Mouse (Mus musculus) stomach, embryonic 15.5 days (tissue): ENCODE results near the gene Elf1. TPM values are rescaled to one million over a fixed set of nuclear protein-coding genes. Genes with fewer than 3 reads are reported as not detected.
"Not testable (repeated sequence)": the region's sequence is repeated elsewhere in the genome, so short reads cannot be mapped to it uniquely, and the experiment has no call there.

ENCODE experiments used
- ATAC-seq: fragments of 200-750 bp; cut with Nextera tagmentation; 2 replicates; pipeline ENCODE4 v1.8.0; 2017; ENCODE audit warnings: low read depth, moderate number of reproducible peaks, moderate TSS enrichment; ENCODE audit not compliant: insufficient read depth, low FRiP score
- H3K27ac ChIP-seq: fragments of 300-500 bp; sonication (generic); 2 replicates; pipeline ENCODE4 v1.5.1; 2015; ENCODE audit warnings: mild to moderate bottlenecking, inconsistent platforms
- H3K27me3 ChIP-seq: fragments of 300-500 bp; sonication (generic); replicated peaks from 2 replicates; pipeline ENCODE4 v1.6.1; 2015; ENCODE audit warnings: inconsistent platforms
- H3K36me3 ChIP-seq: fragments of 300-500 bp; sonication (generic); 2 replicates; pipeline ENCODE4 v1.6.1; 2015; ENCODE audit warnings: inconsistent platforms
- H3K4me1 ChIP-seq: fragments of 300-500 bp; sonication (generic); 2 replicates; pipeline ENCODE4 v1.6.1; 2015; ENCODE audit warnings: inconsistent platforms
- H3K4me2 ChIP-seq: fragments of 300-500 bp; sonication (generic); 2 replicates; pipeline ENCODE4 v1.6.1; 2015; ENCODE audit warnings: mild to moderate bottlenecking, inconsistent platforms
- H3K4me3 ChIP-seq: fragments of 300-500 bp; sonication (generic); replicated peaks from 2 replicates; pipeline ENCODE4 v1.5.1; 2015; ENCODE audit warnings: inconsistent platforms
- H3K9ac ChIP-seq: fragments of 300-500 bp; sonication (generic); 2 replicates; pipeline ENCODE4 v1.6.1; 2015; ENCODE audit warnings: inconsistent platforms
- H3K9me3 ChIP-seq: fragments of 300-500 bp; sonication (generic); 2 replicates; pipeline ENCODE4 v1.6.1; 2016; ENCODE audit warnings: inconsistent platforms
- WGBS: fragments of 180-500 bp; shearing (Covaris S2); methylation state at CpG from one replicate; pipeline ENCODE4 v1.1.7; 2015; 5-methylcytosine and 5-hydroxymethylcytosine counted together
- polyA plus RNA-seq: library from polyadenylated mRNA; unstranded; fragments of >200 nt; fragmentation: Nextera tagmentation; extraction: Ambion mirVana; gene quantifications from 2 replicates; pipeline ENCODE4 v1.2.1, GENCODE M21; 2015

Gene Elf1
- 25.1 and 26.1 TPM in 2 replicates for polyA plus RNA-seq

DNA sequence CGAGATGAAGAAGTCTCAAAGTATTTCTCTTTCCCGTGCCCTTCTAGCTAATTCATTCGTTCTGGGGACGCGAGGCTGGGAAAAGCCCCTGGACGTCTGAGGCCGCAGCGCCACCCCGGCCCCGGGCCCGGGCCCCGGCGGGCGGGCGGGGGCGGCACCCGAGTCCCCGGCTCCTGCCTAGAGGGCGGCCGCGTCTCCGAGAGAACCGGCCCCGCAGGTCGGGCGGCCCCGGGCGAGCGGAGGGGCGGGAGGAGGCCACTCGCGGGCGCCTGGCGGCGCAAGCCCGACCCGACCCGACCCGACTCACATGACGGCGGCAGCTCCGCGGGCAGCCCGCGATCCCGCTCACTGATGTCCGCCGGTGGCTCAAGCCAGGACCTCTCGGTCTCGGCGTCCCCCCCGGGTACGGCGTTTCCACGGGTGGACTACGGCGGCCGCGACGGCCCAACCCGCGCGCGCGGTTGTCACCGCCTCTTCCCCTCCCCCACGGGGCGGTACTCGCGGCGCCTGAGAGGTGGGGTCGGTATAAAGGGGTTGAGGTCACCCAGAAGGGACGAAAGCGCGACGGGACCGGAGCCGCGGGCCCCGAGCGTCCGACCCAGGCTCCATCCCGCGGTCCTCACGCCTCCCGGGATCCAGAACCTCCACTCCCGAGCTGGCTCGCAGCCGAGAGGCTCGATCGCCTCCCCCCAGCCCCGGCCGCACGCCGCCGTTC, at the start of gene Elf1:
Elf1 (plus strand) TSS at position 571 of the 715 bp plus-strand sequence.
- under 1% methylated on average over 93 of the region's 96 CpGs for WGBS
- no peaks in the 10 kb centered on the region for H3K9me3 ChIP-seq
- peaks cover 24% of the 10 kb centered on the region for H3K4me1 ChIP-seq
- H3K4me3 ChIP-seq, result peak within 1 kb of the TSS; percentile 96
- H3K27me3 ChIP-seq, result no peaks in the 10 kb centered on the region
- H3K27ac ChIP-seq, result peak within 1 kb of the TSS; percentile 100
- peak within 1 kb of the TSS; percentile 67 for H3K4me2 ChIP-seq
- peaks cover 5% of the 10 kb centered on the region for H3K36me3 ChIP-seq
- peak within 1 kb of the TSS; percentile 98 for H3K9ac ChIP-seq
- peak; percentile 78 for ATAC-seq

- no peaks in the 10 kb centered on the region for H3K4me1 ChIP-seq
Observed at GRCm38 (mm10) chr14:79434068-79434467, 46.9 kb upstream of the Elf1 start.

DNA sequence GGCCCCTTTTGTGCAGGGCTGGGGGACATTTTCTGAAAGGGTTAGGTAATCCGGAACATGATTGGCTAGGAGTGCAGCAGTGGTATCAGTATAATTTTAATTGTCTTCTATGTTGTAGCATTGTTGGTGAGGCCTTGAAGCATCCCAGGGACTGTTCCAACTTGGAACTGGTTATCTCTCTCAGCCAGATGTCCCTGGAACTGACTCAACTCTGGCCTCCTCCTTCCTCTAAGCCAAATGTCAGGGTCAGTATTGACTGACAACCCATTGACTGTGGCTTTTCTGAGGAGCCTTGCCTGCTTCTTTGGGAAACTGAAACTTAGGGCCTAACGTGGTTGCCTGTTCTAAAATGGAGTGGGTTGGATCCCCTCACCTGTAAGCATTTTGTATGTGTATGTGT, 40.3 kb upstream of the Elf1 start:
- ATAC-seq, result no peak
- Histone ChIP-seq H3K4me1 (no peaks in the 10 kb centered on the region), H3K27ac (no peak overlapping the region), H3K27me3 (no peaks in the 10 kb centered on the region), H3K36me3 (no peaks in the 10 kb centered on the region), H3K9me3 (no peaks in the 10 kb centered on the region), H3K4me3 (no peak overlapping the region), H3K4me2 (no peak overlapping the region), H3K9ac (no peak overlapping the region)
- WGBS, result 81% methylated on average over 2 of the region's 2 CpGs

More at GRCm38 (mm10) chr14:79434068-79434467, 46.9 kb upstream of the Elf1 start:
- no peak overlapping the region for H3K4me3 ChIP-seq
- ATAC-seq, result no peak
- no peak overlapping the region for H3K4me2 ChIP-seq
- H3K27me3 ChIP-seq, result no peaks in the 10 kb centered on the region
- no peak overlapping the region for H3K27ac ChIP-seq
- no peak overlapping the region for H3K9ac ChIP-seq
- WGBS, result 77% methylated on average over 1 of the region's 1 CpGs
- no peaks in the 10 kb centered on the region for H3K9me3 ChIP-seq
- no peaks in the 10 kb centered on the region for H3K36me3 ChIP-seq

DNA sequence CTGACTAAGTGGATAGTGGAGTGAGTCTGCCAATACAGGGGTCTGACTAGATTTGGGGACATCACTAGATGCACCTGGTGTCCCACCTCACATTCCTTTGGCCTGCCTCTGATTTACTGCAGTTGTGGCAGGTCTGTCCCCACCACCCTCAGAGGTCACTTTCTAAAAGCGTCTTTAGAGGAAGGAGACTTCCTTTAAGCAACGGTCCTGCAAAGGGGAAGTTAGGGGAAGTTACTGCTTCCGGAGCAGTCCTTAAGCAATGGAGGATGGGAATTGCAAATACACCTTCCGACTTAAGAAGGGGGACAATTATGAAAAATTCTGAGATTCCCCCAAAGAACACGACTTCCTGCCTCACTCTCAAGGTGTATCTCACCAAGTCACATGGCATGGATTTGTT, 39.6 kb upstream of the Elf1 start:
- no peaks in the 10 kb centered on the region for H3K36me3 ChIP-seq
- H3K27me3 ChIP-seq, result no peaks in the 10 kb centered on the region
- no peak overlapping the region for H3K27ac ChIP-seq
- no peaks in the 10 kb centered on the region for H3K4me1 ChIP-seq
- H3K9me3 ChIP-seq, result no peaks in the 10 kb centered on the region
- no peak overlapping the region for H3K4me2 ChIP-seq
- 69% methylated on average over 5 of the region's 5 CpGs for whole genome bisulfite sequencing
- no peak overlapping the region for H3K4me3 ChIP-seq
- H3K9ac ChIP-seq, result no peak overlapping the region
- no peak for ATAC-seq

DNA sequence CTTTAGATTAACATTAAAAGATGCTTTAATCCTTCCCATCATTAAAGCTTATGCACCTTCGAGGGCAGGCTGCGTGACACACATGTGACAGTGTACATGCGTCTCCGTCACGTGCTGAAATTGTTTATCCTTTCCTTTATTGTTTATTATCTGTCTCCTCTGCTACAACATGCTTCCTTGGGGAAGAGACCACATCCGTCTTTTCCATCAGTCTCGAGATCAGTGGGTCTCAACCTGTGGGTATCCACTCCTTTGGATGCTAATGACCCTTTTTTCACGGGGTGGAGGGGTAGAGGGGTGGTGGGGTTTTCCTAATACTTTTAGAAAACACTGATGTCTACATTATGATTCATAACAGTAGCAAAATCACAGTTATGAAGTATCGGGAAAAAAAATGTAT, 36.4 kb upstream of the Elf1 start:
- Histone ChIP-seq H3K36me3 (no peaks in the 10 kb centered on the region), H3K9me3 (no peaks in the 10 kb centered on the region), H3K4me1 (no peaks in the 10 kb centered on the region), H3K9ac (no peak overlapping the region), H3K4me3 (no peak overlapping the region), H3K4me2 (no peak overlapping the region), H3K27ac (no peak overlapping the region), H3K27me3 (no peaks in the 10 kb centered on the region)
- WGBS, result 79% methylated on average over 9 of the region's 9 CpGs
- ATAC-seq, result no peak

- H3K4me1 ChIP-seq, result no peaks in the 10 kb centered on the region
- no peak overlapping the region for H3K27ac ChIP-seq
- H3K27me3 ChIP-seq, result no peaks in the 10 kb centered on the region
- H3K4me3 ChIP-seq, result no peak overlapping the region
- no peak for ATAC-seq
- no peak overlapping the region for H3K9ac ChIP-seq
- H3K36me3 ChIP-seq, result no peaks in the 10 kb centered on the region
- no peaks in the 10 kb centered on the region for H3K9me3 ChIP-seq
- no peak overlapping the region for H3K4me2 ChIP-seq
- 71% methylated on average over 16 of the region's 16 CpGs for WGBS
Observed at GRCm38 (mm10) chr14:79445055-79445620, 35.9 kb upstream of the Elf1 start.

GRCm38 (mm10) chr14:79451681-79452590, 29.1 kb upstream of the Elf1 start, which contains the start of gene Kbtbd6:
Kbtbd6 (plus strand) TSS chr14:79451835.
- H3K27ac ChIP-seq, result peak within 1 kb of the TSS; percentile 63; the same call in 1 of the 2 replicates

GRCm38 (mm10) chr14:79452591-79452934, 28.4 kb upstream of the Elf1 start:
- not testable (repeated sequence) for H3K36me3 ChIP-seq, H3K4me2 ChIP-seq, H3K4me1 ChIP-seq, H3K27ac ChIP-seq, H3K4me3 ChIP-seq, ATAC-seq, H3K9me3 ChIP-seq, H3K9ac ChIP-seq, H3K27me3 ChIP-seq
- WGBS, result 92% methylated on average over 6 of the region's 10 CpGs

More at GRCm38 (mm10) chr14:79451681-79452590, 29.1 kb upstream of the Elf1 start, which contains the start of gene Kbtbd6:
- not testable (repeated sequence) for H3K9me3 ChIP-seq, H3K4me1 ChIP-seq, H3K9ac ChIP-seq, H3K27me3 ChIP-seq, H3K36me3 ChIP-seq
- WGBS, result 23% methylated on average over 47 of the region's 89 CpGs
- Histone ChIP-seq H3K4me3 (peak within 1 kb of the TSS; percentile 63), H3K4me2 (peak within 1 kb of the TSS; percentile 79)
- ATAC-seq, result peak; percentile 93

GRCm38 (mm10) chr14:79460401-79460800, 20.6 kb upstream of the Elf1 start:
- Histone ChIP-seq H3K9ac (no peak overlapping the region), H3K4me1 (no peaks in the 10 kb centered on the region), H3K27ac (no peak overlapping the region), H3K4me3 (no peak overlapping the region), H3K27me3 (no peaks in the 10 kb centered on the region), H3K36me3 (peaks cover 19% of the 10 kb centered on the region), H3K9me3 (no peaks in the 10 kb centered on the region), H3K4me2 (no peak overlapping the region)
- no peak for ATAC-seq
- 73% methylated on average over 1 of the region's 1 CpGs for whole genome bisulfite sequencing

- Histone ChIP-seq H3K4me2 (no peak overlapping the region), H3K4me3 (no peak overlapping the region), H3K9me3 (no peaks in the 10 kb centered on the region), H3K27me3 (no peaks in the 10 kb centered on the region), H3K9ac (no peak overlapping the region), H3K4me1 (no peaks in the 10 kb centered on the region), H3K36me3 (peaks cover 23% of the 10 kb centered on the region), H3K27ac (no peak overlapping the region)
- ATAC-seq, result no peak
- 88% methylated on average over 4 of the region's 4 CpGs for WGBS
Observed at GRCm38 (mm10) chr14:79460988-79461387, 20.0 kb upstream of the Elf1 start.

- peaks cover 42% of the 10 kb centered on the region for H3K36me3 ChIP-seq
- no peak overlapping the region for H3K4me3 ChIP-seq
- 92% methylated on average over 1 of the region's 1 CpGs for whole genome bisulfite sequencing
- no peak overlapping the region for H3K9ac ChIP-seq
- H3K27ac ChIP-seq, result no peak overlapping the region
- no peaks in the 10 kb centered on the region for H3K9me3 ChIP-seq
- no peaks in the 10 kb centered on the region for H3K4me1 ChIP-seq
- H3K27me3 ChIP-seq, result no peaks in the 10 kb centered on the region
- ATAC-seq, result no peak
- no peak overlapping the region for H3K4me2 ChIP-seq
Observed at GRCm38 (mm10) chr14:79465623-79466022, 15.4 kb upstream of the Elf1 start.

- H3K27ac ChIP-seq, result no peak overlapping the region
- ATAC-seq, result no peak
- H3K4me1 ChIP-seq, result no peaks in the 10 kb centered on the region
- H3K9me3 ChIP-seq, result no peaks in the 10 kb centered on the region
- H3K4me2 ChIP-seq, result no peak overlapping the region
- H3K4me3 ChIP-seq, result no peak overlapping the region
- no peak overlapping the region for H3K9ac ChIP-seq
- peaks cover 46% of the 10 kb centered on the region for H3K36me3 ChIP-seq
- whole genome bisulfite sequencing, result 22% methylated on average over 3 of the region's 3 CpGs
- no peaks in the 10 kb centered on the region for H3K27me3 ChIP-seq
Observed at GRCm38 (mm10) chr14:79467621-79468020, 13.4 kb upstream of the Elf1 start.
